Mouse (Mus musculus) hindbrain, postnatal 0 days (tissue): ENCODE measurements around the gene H2-T24. TPM values are rescaled to one million over a fixed set of nuclear protein-coding genes. Genes with fewer than 3 reads are reported as not detected.
"Not testable (repeated sequence)": the region's sequence is repeated elsewhere in the genome, so short reads cannot be mapped to it uniquely, and the experiment has no call there.

ENCODE experiments used
- ATAC-seq: fragments of 200-750 bp; cut with Nextera tagmentation; 2 replicates; pipeline ENCODE4 v1.8.0; 2017; ENCODE audit warnings: mild to moderate bottlenecking, moderate TSS enrichment, moderate library complexity
- DNase-seq: peaks from one replicate; pipeline ENCODE4 v3.0.0-alpha.2; 2015; ENCODE audit warnings: low spot score
- H3K27ac ChIP-seq: fragments of 300-500 bp; sonication (generic); 2 replicates; pipeline ENCODE4 v1.5.1; 2014; ENCODE audit warnings: mild to moderate bottlenecking
- H3K27me3 ChIP-seq: fragments of 300-500 bp; sonication (generic); 2 replicates; pipeline ENCODE4 v1.6.1; 2014; ENCODE audit warnings: low read length, mixed read lengths; ENCODE audit not compliant: insufficient read depth
- H3K36me3 ChIP-seq: fragments of 300-500 bp; sonication (generic); 2 replicates; pipeline ENCODE4 v1.6.1; 2014; ENCODE audit warnings: low read length, mixed read lengths; ENCODE audit not compliant: insufficient read depth
- H3K4me1 ChIP-seq: fragments of 300-500 bp; sonication (generic); 2 replicates; pipeline ENCODE4 v1.6.1; 2014; ENCODE audit warnings: antibody characterized with exemption, low read length, mixed read lengths; ENCODE audit not compliant: insufficient read depth
- H3K4me2 ChIP-seq: fragments of 300-500 bp; sonication (generic); 2 replicates; pipeline ENCODE4 v1.6.1; 2014; ENCODE audit warnings: low read depth, mild to moderate bottlenecking, low read length, moderate library complexity, mixed read lengths
- H3K4me3 ChIP-seq: fragments of 300-500 bp; sonication (generic); 2 replicates; pipeline ENCODE4 v1.5.1; 2014; ENCODE audit warnings: low read length
- H3K9ac ChIP-seq: fragments of 300-500 bp; sonication (generic); replicated peaks from 2 replicates; pipeline ENCODE4 v1.6.1; 2014; ENCODE audit warnings: mild to moderate bottlenecking, low read length, moderate library complexity, mixed read lengths
- H3K9me3 ChIP-seq: fragments of 300-500 bp; sonication (generic); 2 replicates; pipeline ENCODE4 v1.6.1; 2016; ENCODE audit warnings: low read length, mixed read lengths
- CTCF ChIP-seq: IDR thresholded peaks from 2 replicates; pipeline ENCODE4 v1.5.1; 2016; ENCODE audit warnings: antibody characterized with exemption, control low read depth, low read depth
- WGBS: fragments of 180-500 bp; shearing (Covaris S2); extraction: QIAGEN DNeasy Blood & Tissue Kit; methylation state at CpG from one replicate; pipeline ENCODE4 v1.1.7; 2014; 5-methylcytosine and 5-hydroxymethylcytosine counted together
- polyA plus RNA-seq: library from polyadenylated mRNA; unstranded; fragments of >200 nt; fragmentation: Nextera tagmentation; extraction: Ambion mirVana; gene quantifications from 2 replicates; pipeline ENCODE4 v1.2.1, GENCODE M21; 2015
- total RNA-seq: library from RNA; depleted of rRNA; stranded (reverse); fragments of >200 nt; gene quantifications from 2 replicates; pipeline ENCODE4 v1.2.3, GENCODE M21; 2014; rRNA removed

Gene H2-T24
- total RNA-seq (0.10 and 0.11 TPM in 2 replicates), polyA plus RNA-seq (7.1 and 7.7 TPM in 2 replicates)

DNA sequence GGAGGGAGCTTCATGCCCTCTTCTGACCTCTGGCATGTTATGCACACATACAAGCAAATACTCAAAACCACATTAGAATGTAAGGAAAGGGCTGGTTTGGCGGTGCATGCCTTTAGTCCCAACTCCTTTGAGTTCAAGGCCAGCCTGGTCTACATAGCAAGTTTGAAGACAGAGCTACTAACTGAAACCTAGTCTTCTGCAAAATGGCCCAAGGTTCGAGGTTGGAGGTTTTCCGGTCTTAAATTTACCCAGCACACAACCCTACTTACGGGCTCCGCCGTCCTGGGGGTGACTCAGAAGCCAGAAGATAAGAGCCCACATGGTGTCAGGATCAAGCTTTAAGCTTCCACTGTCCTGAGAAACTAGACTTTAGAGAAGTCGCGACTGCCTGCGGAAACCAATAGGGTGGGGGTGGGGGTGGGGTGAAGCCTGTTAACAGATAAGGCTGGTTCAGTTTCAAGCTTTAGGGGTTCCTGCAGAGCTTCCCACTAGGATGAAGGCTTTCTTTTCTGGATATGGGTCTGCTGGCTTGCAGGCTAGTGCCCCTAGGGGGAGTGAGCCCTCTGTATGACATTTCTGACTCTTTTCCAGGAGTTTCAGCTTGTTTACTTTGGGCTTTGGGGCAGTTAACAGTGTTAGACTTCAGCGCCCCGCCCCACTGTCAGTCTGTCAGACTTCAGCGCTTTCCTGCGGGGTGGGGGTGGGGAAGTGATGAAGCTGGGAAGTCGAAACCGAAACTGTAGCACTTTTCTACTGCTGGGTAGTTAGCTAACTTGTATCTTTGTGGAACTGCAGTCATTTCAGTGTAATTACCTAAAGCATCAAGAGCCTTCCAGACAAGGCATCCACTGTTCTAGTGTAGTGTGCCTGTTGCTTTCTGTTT, at the start of gene H2-T24:
TSS of gene H2-T24 (minus strand) at position 370 of the 883 bp plus-strand sequence.
- no peaks in the 10 kb centered on the region for H3K27me3 ChIP-seq
- 0 out of 2 replicates have a peak within 1 kb of the TSS, but pooled peaks have one; percentile 23 for H3K4me2 ChIP-seq
- WGBS: 43% methylated on average over 15 of the region's 15 CpGs
- H3K27ac ChIP-seq: 0 out of 2 replicates have a peak within 1 kb of the TSS, but pooled peaks have one; percentile 36
- no peaks in the 10 kb centered on the region for H3K4me1 ChIP-seq
- TF ChIP-seq CTCF: peak; percentile 33; the same call in 1 of the 2 replicates
- no peaks in the 10 kb centered on the region for H3K36me3 ChIP-seq
- no peak within 1 kb of the TSS for H3K9ac ChIP-seq
- ATAC-seq (peak; percentile 65; the same call in 1 of the 2 replicates), DNase-seq (peak; percentile 49)
- H3K9me3 ChIP-seq: no peaks in the 10 kb centered on the region
- H3K4me3 ChIP-seq: no peak within 1 kb of the TSS

DNA sequence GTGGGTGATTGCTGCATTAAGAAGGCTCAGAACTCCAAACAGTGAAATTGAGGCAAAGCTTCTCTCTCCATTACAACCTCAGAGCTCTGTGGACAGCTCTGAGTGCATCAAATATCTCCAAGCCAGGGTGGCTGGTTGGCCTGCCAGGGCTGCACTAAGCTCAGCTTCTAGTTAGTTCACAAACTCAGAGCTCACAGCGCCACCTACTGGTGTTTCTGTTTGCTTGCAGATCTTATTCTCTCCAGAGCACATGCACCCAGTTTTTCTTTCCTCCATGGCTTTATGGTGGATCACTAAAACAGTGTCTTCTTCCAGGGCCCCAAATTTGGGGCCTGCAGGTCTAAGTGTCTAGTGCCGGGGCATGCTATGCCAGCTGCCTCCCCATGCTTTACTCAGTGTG, 40.5 kb upstream of the H2-T24 start:
- Histone ChIP-seq H3K27me3 (no peaks in the 10 kb centered on the region), H3K4me3 (no peak overlapping the region), H3K27ac (no peak overlapping the region), H3K4me2 (no peak overlapping the region), H3K36me3 (no peaks in the 10 kb centered on the region), H3K9ac (no peak overlapping the region), H3K4me1 (no peaks in the 10 kb centered on the region), H3K9me3 (no peaks in the 10 kb centered on the region)
- WGBS: 36% methylated on average over 2 of the region's 2 CpGs
- TF ChIP-seq CTCF: peak; percentile 78
- peak; percentile 92 for DNase-seq
- ATAC-seq: no peak

DNA sequence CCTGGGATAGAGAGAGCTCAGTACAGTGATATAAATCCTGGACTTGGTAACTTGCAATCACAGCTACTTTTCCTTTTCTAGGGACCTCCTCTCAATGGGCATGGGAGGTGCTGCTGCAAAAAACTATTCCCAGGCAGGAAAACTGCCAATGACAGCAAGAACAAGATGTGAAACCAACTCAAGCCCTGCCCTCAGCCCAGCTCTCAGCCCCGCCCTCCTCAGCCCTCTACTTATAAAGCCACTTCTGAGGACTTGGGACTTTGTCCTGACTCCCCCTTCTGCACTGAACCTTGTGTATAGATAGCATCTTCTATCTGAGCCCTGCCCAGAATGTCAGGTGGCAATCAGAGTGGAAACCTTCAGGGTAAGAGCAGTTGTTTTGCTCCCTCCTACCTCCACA, 38.0 kb upstream of the H2-T24 start, which contains the start of gene Gm11127:
TSS of gene Gm11127 (minus strand) at position 10 of the 400 bp plus-strand sequence.
- not testable (repeated sequence) for H3K27ac ChIP-seq, H3K9ac ChIP-seq, H3K27me3 ChIP-seq, H3K4me2 ChIP-seq, H3K4me1 ChIP-seq, H3K36me3 ChIP-seq, H3K9me3 ChIP-seq, H3K4me3 ChIP-seq, DNase-seq, ATAC-seq
- WGBS: 68% methylated on average over 1 of the region's 1 CpGs

DNA sequence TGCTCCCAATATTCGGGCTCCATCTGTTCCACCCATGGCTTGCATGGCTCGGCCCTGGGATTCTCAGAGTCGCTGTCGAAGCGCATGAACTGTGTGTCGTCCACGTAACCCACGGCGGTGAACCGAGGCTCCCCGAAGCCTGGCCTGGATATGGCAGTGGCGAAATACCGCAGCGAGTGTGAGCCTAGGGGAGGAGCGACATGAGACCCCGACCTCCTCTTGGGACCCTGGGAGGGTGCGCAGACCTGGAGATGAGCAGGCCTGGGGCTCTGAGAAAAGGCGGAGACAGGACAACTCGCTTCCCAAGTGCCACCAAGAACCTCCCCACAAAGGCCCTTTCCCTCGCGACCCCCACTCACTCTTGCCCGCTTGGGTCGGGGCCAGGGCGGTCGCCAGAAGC, 37.6 kb upstream of the H2-T24 start:
- H3K4me3 ChIP-seq, H3K27me3 ChIP-seq, H3K9ac ChIP-seq, H3K9me3 ChIP-seq, H3K27ac ChIP-seq, DNase-seq, H3K4me2 ChIP-seq, ATAC-seq, H3K36me3 ChIP-seq, H3K4me1 ChIP-seq: not testable (repeated sequence)
- 86% methylated on average over 22 of the region's 25 CpGs for WGBS

DNA sequence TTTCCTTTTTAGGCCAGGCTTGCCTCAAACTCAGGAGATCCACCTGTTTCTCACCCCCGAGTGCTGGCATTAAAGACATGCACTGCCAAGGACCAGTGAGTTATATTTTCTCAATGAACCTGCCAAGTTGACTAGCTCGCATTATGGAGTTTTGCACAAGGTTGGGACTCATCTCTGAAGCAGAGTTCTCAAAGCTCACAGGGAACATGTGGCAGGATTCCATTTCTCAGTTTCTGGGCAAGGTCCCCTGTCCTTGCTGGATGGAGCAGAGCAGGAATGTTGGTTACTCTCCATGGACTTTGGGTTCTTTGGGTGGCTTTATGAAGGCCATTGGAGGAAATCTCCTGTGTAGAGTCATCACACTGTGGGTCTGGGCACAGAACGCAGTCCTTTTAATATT, 22.9 kb upstream of the H2-T24 start:
- Histone ChIP-seq H3K4me2 (peak overlapping the region; percentile 61), H3K27ac (no peak overlapping the region), H3K9me3 (no peaks in the 10 kb centered on the region), H3K9ac (no peak overlapping the region), H3K27me3 (no peaks in the 10 kb centered on the region), H3K36me3 (no peaks in the 10 kb centered on the region), H3K4me3 (peak overlapping the region; percentile 36), H3K4me1 (no peaks in the 10 kb centered on the region)
- no peak for DNase-seq
- no peak for ATAC-seq
- no peak for TF ChIP-seq CTCF
- WGBS: 80% methylated on average over 3 of the region's 3 CpGs

DNA sequence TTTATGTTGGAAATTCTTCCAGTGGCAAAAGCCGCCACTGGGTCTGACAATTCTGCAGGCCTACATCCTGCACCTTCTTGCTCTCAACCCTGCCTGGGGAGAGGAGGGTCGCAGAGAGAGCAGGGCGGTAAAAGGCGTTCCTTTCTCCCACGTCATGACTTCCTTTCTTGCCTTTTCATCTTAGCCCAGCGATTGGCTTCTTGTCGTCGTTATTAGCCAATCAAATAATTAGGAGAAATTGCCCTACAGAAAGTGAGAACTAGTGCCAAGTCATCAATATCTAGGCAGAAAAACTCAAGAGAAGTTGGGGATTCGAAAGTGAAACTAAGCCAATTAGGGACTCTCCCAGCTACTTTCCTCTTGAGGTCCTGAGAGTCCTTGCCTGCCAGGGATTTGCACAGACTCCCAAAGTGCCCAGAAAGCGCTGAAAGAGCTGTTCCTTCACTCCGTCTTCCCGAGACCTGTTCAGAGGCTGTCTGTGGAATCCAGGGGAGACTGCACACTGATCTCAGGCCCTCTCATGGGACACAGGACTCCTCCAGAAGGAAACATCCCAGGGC, 22.3 kb upstream of the H2-T24 start, which contains the start of the genes H2-T22 and Gm6034:
TSS of gene H2-T22 (minus strand) at position 138 of the 560 bp plus-strand sequence.
TSS of gene Gm6034 (plus strand) at position 352 of the 560 bp plus-strand sequence.
- Histone ChIP-seq H3K9ac (0 out of 2 replicates have a peak within 1 kb of the TSS, but pooled peaks have one; percentile 9), H3K4me2 (peak within 1 kb of the TSS; percentile 61), H3K4me3 (peak within 1 kb of the TSS; percentile 36)
- 2% methylated on average over 12 of the region's 12 CpGs for WGBS
- H3K9me3 ChIP-seq, H3K36me3 ChIP-seq, H3K27me3 ChIP-seq, H3K4me1 ChIP-seq, H3K27ac ChIP-seq: not testable (repeated sequence)
- ATAC-seq (peak; percentile 96), DNase-seq (peak; percentile 94)

DNA sequence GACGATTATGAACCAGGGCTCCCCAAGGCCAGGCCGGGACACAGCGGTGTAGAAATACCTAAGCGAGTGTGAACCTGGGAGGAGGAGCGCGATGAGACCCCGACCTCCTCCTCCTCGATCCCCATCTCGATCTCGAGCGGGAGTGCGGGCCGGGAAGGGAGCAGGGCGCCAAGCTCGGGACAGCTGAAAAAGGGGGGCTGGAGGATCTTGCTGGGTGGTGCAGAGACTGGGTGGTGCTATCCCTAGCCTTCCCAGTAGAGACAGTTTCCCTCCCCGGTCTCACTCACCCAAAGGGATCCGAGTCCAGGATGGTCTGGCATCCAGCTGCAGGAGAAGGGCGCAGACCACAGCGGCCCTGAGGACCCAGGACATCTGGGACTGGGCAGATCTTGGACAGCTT, 21.7 kb upstream of the H2-T24 start:
- Histone ChIP-seq H3K9ac (0 out of 2 replicates have a peak overlapping the region, but pooled peaks have one; percentile 9), H3K4me2 (peak overlapping the region; percentile 61), H3K4me3 (peak overlapping the region; percentile 36)
- under 1% methylated on average over 19 of the region's 19 CpGs for WGBS
- peak; percentile 77 for ATAC-seq
- DNase-seq, H3K9me3 ChIP-seq, H3K27me3 ChIP-seq, H3K4me1 ChIP-seq, H3K27ac ChIP-seq, H3K36me3 ChIP-seq: not testable (repeated sequence)

DNA sequence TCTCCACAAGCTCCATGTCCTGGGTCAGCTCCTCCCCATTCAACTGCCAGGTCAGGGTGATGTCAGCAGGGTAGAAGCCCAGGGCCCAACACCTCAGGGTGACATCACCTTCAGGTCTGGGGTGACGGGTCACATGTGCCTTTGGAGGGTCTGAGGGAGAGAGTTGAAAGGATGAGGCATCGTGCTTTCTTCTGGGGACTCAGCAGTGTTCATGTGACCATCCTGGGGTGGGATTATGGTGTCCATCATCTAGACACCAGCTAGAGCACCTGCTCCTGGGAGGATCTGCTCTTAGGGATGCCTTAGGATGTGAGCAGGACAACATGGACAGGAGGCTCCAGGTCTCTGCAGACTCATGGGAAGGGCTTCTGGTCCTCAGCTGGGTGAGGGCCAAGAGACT, 20.2 kb upstream of the H2-T24 start:
- WGBS: 86% methylated on average over 2 of the region's 2 CpGs

DNA sequence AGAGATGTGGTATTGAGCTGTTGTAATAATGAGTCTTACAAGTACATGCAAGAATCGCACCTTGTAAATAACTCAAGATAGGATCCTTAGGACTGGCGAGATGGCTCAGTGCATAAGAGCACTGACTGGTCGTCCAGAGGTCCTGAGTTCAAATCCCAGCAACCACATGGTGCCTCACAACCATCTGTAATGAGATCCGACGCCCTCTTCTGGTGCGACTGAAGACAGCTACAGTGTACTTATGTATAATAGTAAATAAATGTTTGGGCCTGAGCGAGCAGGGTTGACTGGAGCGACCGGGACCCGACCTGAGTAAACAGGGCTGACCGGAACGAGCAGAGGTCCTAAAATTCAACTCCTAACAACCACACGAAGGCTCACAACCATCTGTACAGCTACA, 15.8 kb upstream of the H2-T24 start:
- not testable (repeated sequence) for DNase-seq, H3K4me3 ChIP-seq, H3K27ac ChIP-seq, H3K9ac ChIP-seq, H3K4me1 ChIP-seq, H3K27me3 ChIP-seq, H3K36me3 ChIP-seq, H3K4me2 ChIP-seq, H3K9me3 ChIP-seq, ATAC-seq
- 87% methylated on average over 13 of the region's 13 CpGs for WGBS

More for the DNA sequence above, 20.2 kb upstream of the H2-T24 start:
- H3K4me3 ChIP-seq, H3K4me1 ChIP-seq, H3K4me2 ChIP-seq, H3K9me3 ChIP-seq, H3K9ac ChIP-seq, H3K36me3 ChIP-seq, H3K27me3 ChIP-seq, H3K27ac ChIP-seq, ATAC-seq, DNase-seq: not testable (repeated sequence)
